Mouse (Mus musculus) midbrain, embryonic 11.5 days (tissue): Measurements from ENCODE around the gene Megf11. TPM values are rescaled to one million over a fixed set of nuclear protein-coding genes. Genes with fewer than 3 reads are reported as not detected.

Experiments
- ATAC-seq: fragments of 200-750 bp; cut with Nextera tagmentation; 2 replicates; pipeline ENCODE4 v1.8.0; 2017; ENCODE audit warnings: moderate TSS enrichment, moderate library complexity; ENCODE audit not compliant: low FRiP score
- DNase-seq: peaks from one replicate; pipeline ENCODE4 v3.0.0; 2015; ENCODE audit warnings: low spot score; ENCODE audit errors: missing footprints
- H3K27ac ChIP-seq: fragments of 300-500 bp; sonication (generic); 2 replicates; pipeline ENCODE4 v1.5.1; 2014; ENCODE audit warnings: low read depth, low read length
- H3K27me3 ChIP-seq: fragments of 300-500 bp; sonication (generic); 2 replicates; pipeline ENCODE4 v1.6.1; 2014; ENCODE audit warnings: mild to moderate bottlenecking, low read length, moderate library complexity, mixed read lengths; ENCODE audit not compliant: control insufficient read depth, insufficient read depth
- H3K36me3 ChIP-seq: fragments of 300-500 bp; sonication (generic); 2 replicates; pipeline ENCODE4 v1.6.1; 2014; ENCODE audit warnings: mild to moderate bottlenecking, low read length, moderate library complexity, mixed read lengths; ENCODE audit not compliant: control insufficient read depth, insufficient read depth
- H3K4me1 ChIP-seq: fragments of 300-500 bp; sonication (generic); 2 replicates; pipeline ENCODE4 v1.6.1; 2014; ENCODE audit warnings: low read length; ENCODE audit not compliant: control insufficient read depth, insufficient read depth
- H3K4me2 ChIP-seq: fragments of 300-500 bp; sonication (generic); 2 replicates; pipeline ENCODE4 v1.6.1; 2014; ENCODE audit warnings: mild to moderate bottlenecking, moderate library complexity
- H3K4me3 ChIP-seq: fragments of 300-500 bp; sonication (generic); 2 replicates; pipeline ENCODE4 v1.5.1; 2014; ENCODE audit warnings: low read depth, low read length
- H3K9ac ChIP-seq: fragments of 300-500 bp; sonication (generic); 2 replicates; pipeline ENCODE4 v1.6.1; 2014; ENCODE audit warnings: low read length
- H3K9me3 ChIP-seq: fragments of 300-500 bp; sonication (generic); 2 replicates; pipeline ENCODE4 v1.6.1; 2016; ENCODE audit warnings: low read length; ENCODE audit not compliant: control insufficient read depth
- WGBS: fragments of 180-500 bp; shearing (Covaris S2); extraction: QIAGEN DNeasy Blood & Tissue Kit; methylation state at CpG from one replicate; pipeline ENCODE4 v1.1.7; 2014; 5-methylcytosine and 5-hydroxymethylcytosine counted together
- polyA plus RNA-seq: library from polyadenylated mRNA; unstranded; fragments of >200 nt; fragmentation: Nextera tagmentation; extraction: Ambion mirVana; gene quantifications from 2 replicates; pipeline ENCODE4 v1.2.1, GENCODE M21; 2014

Gene Megf11
- polyA plus RNA-seq, 1 experiment from 2014 or later: 3.1 TPM

DNA sequence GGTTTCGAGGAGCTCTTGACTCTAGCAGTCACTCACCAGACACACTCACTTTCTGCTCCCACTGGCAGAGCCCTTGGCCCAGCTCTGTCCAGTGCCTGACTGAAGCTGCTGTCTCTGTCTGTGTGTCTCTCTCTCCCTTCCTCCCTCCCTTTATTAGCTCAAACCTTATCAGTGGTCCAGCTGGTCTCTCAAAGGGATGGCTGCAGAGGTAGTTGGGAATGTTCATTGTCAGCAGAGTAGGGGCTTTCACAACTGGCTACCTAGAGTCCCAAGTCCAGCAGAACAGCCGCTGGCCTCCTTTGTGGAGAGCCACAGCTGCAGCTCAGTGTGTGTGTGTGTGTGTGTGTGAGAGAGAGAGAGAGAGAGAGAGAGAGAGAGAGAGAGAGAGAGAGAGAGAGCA is 180.9 kb downstream of the Megf11 start:
- Histone ChIP-seq H3K4me2 (no peak overlapping the region), H3K9me3 (no peaks in the 10 kb centered on the region), H3K27me3 (no peaks in the 10 kb centered on the region), H3K4me1 (peaks cover 3% of the 10 kb centered on the region; the same call in 1 of the 2 replicates), H3K4me3 (no peak overlapping the region), H3K9ac (no peak overlapping the region), H3K27ac (no peak overlapping the region), H3K36me3 (no peaks in the 10 kb centered on the region)
- DNase-seq (no peak), ATAC-seq (no peak)
- WGBS: 71% methylated on average over 2 of the region's 2 CpGs

DNA sequence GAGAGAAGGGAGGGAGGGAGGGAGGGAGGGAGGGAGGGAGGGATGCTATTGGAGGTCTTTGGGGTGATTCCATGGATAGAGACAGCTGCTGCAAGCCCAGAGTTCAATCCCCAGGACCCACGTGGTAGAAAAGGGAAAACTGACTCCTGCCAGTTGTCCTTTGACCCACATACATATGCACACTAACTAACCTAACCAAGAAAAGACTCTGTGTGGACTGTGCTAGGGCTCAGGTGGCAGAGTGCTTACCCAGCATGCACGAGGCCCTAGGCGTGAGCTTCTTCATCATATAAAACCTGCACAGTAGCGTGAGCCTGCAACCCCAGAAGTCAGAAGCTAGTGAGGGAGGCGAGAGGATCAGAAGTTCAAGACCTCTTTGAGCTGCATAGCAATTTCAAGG is 182.1 kb downstream of the Megf11 start:
- H3K9me3 ChIP-seq: no peaks in the 10 kb centered on the region
- no peak overlapping the region for H3K4me2 ChIP-seq
- H3K36me3 ChIP-seq: no peaks in the 10 kb centered on the region
- H3K27ac ChIP-seq: no peak overlapping the region
- H3K4me1 ChIP-seq: peaks cover 5% of the 10 kb centered on the region; the same call in 1 of the 2 replicates
- no peaks in the 10 kb centered on the region for H3K27me3 ChIP-seq
- 77% methylated on average over 5 of the region's 5 CpGs for WGBS
- no peak for ATAC-seq
- DNase-seq: no peak
- H3K4me3 ChIP-seq: no peak overlapping the region
- no peak overlapping the region for H3K9ac ChIP-seq

DNA sequence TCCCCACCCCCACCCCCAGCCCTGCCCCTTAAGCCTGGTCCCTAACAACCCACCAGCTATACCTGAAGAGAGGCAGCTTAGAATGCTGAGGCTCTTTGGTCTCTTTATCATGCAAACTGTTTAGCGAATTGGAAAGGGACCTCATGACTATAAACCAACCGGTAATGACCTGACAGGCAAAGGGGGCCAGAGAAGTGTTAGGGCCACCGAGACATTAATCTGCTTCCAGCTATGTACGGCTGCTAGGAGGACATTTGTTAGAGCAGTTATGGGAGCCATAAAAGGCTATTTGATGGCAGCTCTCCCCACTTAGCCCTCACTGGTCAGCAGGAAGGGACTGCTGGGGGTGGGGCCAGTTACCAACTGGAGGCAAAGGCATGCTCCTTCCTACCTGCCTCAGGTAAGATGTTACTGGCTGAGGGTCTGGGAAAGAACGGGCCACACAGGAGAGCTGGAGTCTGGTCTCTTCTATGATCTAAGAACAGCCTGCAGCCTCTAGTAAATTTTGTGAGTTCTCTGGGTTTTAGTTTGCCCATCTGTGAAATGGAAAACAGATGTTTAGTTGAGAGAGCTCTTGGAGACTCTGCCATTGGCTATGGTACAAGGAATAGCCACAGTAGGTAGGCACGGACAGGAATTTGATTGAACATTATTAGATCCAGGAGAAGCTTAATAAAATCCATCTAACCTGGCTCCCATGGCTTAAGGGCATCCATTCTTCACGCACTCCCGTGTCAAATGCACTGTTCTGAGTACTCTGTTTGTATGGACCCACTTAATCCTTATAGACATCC is 183.2 kb downstream of the Megf11 start:
- Histone ChIP-seq H3K27me3 (no peaks in the 10 kb centered on the region), H3K4me2 (no peak overlapping the region), H3K9ac (no peak overlapping the region), H3K36me3 (no peaks in the 10 kb centered on the region), H3K4me1 (peaks cover 5% of the 10 kb centered on the region; the same call in 1 of the 2 replicates), H3K4me3 (no peak overlapping the region), H3K9me3 (no peaks in the 10 kb centered on the region), H3K27ac (no peak overlapping the region)
- ATAC-seq: no peak
- DNase-seq: no peak
- 58% methylated on average over 8 of the region's 8 CpGs for WGBS

DNA sequence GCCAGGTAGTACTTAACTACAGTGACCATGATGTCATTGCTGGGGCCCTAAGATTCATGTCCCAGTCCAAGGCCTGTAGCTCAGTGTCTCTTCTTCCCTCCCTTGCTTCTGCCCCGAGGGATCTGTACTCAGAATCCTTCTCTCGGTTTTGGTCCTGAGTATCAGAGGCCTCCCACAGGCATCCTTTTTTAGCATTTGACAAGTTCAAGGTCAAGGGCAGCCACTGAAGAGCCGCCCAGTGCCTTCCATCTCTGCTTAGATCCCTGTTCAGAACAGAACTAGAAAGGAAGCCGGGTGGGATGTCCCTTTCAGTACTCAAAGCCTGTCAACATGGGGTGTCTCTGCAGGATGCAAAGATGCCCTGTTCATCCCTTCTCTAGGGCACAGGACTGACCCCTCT is 185.0 kb downstream of the Megf11 start:
- no peaks in the 10 kb centered on the region for H3K27me3 ChIP-seq
- no peak for DNase-seq
- no peaks in the 10 kb centered on the region for H3K36me3 ChIP-seq
- H3K4me3 ChIP-seq: no peak overlapping the region
- no peak overlapping the region for H3K9ac ChIP-seq
- H3K4me2 ChIP-seq: no peak overlapping the region
- H3K9me3 ChIP-seq: no peaks in the 10 kb centered on the region
- WGBS: 47% methylated on average over 4 of the region's 4 CpGs
- ATAC-seq: no peak
- H3K27ac ChIP-seq: no peak overlapping the region
- H3K4me1 ChIP-seq: 0 out of 2 replicates have a peak, but pooled peaks cover 2% of the 10 kb centered on the region

DNA sequence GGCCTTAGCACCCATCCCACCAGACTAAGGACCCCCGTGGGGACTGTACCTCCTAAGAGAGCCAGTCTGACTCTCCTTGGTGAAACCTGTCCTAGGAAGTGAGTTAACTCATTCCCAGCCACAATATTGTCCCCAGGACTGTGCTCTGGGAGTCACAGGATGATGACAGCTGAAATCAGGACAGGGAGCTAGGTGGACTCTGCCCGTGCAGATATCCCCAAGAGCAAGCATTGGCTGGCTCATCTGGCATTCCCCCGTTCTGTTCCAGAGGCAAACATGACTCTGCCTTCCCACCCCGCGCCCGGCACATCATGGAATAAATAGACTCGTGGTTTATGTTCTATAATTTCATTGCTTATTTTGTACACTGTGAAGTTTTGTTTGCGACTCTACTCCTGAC is 185.7 kb downstream of the Megf11 start:
- WGBS: 88% methylated on average over 8 of the region's 8 CpGs

DNA sequence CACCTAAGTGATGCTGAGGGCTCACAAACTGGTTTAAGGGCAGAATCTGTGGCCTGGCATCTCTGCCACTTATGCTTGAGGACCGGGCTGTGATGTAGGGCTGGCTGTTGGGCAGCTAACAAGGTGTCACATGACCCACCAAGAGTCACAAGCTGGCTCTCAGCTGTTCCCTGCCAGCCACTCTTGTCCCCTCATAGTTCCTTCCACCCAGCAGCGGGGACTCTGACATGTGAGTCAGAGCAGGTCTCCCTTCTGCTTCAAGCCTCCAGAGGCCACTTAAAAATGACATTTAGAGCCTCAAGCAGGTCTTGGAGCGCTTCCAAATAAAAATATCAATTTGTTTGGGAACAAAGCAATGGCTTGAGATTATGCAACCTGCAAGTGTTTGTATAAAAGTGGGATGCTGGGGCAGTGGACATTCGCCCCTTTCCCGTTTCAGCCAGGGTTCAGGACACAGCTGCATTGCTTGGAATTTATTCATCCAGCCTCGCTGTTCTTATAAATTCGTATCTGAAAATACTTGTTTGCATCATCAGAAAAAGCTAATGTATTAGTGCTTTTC is 187.3 kb downstream of the Megf11 start:
- Histone ChIP-seq H3K36me3 (no peaks in the 10 kb centered on the region), H3K27me3 (no peaks in the 10 kb centered on the region), H3K9me3 (no peaks in the 10 kb centered on the region), H3K4me1 (peaks cover 5% of the 10 kb centered on the region; the same call in 1 of the 2 replicates), H3K9ac (no peak overlapping the region), H3K4me3 (no peak overlapping the region), H3K27ac (no peak overlapping the region), H3K4me2 (no peak overlapping the region)
- 88% methylated on average over 7 of the region's 7 CpGs for WGBS
- DNase-seq (no peak), ATAC-seq (no peak)

More for the DNA sequence above, 185.7 kb downstream of the Megf11 start:
- Histone ChIP-seq H3K36me3 (no peaks in the 10 kb centered on the region), H3K4me1 (0 out of 2 replicates have a peak, but pooled peaks cover 2% of the 10 kb centered on the region), H3K27me3 (no peaks in the 10 kb centered on the region), H3K27ac (no peak overlapping the region), H3K4me2 (no peak overlapping the region), H3K9ac (no peak overlapping the region), H3K4me3 (no peak overlapping the region), H3K9me3 (no peaks in the 10 kb centered on the region)
- DNase-seq: no peak
- ATAC-seq: no peak

DNA sequence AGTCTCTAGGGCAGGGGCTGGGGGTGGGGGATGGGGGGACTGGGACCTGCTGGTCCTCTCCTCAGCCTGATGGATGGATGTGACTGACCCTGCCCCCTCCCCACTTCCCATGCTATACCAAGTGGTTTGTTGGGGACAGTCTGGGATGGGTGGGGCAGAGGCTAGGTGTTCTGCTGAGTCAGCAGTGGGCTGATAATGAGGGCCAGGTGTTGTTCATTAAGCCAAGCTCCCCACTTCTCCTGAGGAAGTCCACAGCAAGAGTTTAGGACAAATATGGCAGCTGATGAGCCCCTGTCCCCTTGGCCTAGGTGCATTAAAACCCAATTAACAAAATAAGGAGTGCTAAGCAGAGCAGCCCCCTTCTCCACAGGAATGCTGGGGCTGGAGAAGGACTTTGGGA is 190.2 kb downstream of the Megf11 start:
- Histone ChIP-seq H3K9me3 (no peaks in the 10 kb centered on the region), H3K4me2 (no peak overlapping the region), H3K27me3 (no peaks in the 10 kb centered on the region), H3K4me3 (no peak overlapping the region), H3K27ac (no peak overlapping the region), H3K36me3 (no peaks in the 10 kb centered on the region), H3K4me1 (peaks cover 5% of the 10 kb centered on the region; the same call in 1 of the 2 replicates), H3K9ac (no peak overlapping the region)
- DNase-seq: no peak
- no peak for ATAC-seq

DNA sequence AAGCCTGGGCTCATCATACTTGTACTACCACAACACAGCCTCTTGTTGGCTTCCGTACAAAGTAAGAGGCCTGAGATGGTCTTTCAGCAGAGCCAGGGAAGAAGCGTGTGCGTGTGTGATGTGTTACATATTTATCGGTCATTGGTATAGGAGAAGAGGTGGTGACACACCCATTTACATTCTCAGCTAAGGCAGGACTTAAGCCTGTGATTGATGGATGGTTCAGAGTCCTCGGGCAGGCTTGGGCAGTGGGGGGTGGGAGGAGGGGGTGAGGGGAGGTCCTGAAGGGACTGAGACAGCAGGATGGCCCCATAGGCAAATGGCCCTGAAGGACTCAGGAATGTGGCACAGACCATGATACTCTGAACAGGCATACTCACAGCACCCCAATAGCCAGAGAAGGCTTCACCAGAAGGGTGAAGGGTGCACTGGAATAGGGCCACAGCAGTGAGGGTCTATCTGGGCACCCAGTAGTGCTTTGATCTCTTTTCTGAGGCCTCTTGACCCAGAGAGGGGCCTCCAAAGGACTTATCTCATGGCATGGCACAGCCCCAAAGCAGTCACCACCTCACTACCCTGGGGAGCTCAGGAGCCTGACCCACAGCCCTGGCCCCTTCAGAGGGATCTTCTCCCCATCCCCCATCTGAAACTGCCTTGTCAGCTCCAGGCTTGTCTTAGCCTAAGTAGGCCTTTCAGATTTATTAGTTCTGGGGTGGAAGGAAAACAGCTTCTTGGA is 190.9 kb downstream of the Megf11 start:
- 71% methylated on average over 5 of the region's 5 CpGs for WGBS
- no peak overlapping the region for H3K4me2 ChIP-seq
- no peaks in the 10 kb centered on the region for H3K36me3 ChIP-seq
- DNase-seq (no peak), ATAC-seq (no peak)
- no peak overlapping the region for H3K27ac ChIP-seq
- H3K9ac ChIP-seq: no peak overlapping the region
- H3K9me3 ChIP-seq: no peaks in the 10 kb centered on the region
- no peak overlapping the region for H3K4me3 ChIP-seq
- H3K4me1 ChIP-seq: peaks cover 5% of the 10 kb centered on the region; the same call in 1 of the 2 replicates
- H3K27me3 ChIP-seq: no peaks in the 10 kb centered on the region

DNA sequence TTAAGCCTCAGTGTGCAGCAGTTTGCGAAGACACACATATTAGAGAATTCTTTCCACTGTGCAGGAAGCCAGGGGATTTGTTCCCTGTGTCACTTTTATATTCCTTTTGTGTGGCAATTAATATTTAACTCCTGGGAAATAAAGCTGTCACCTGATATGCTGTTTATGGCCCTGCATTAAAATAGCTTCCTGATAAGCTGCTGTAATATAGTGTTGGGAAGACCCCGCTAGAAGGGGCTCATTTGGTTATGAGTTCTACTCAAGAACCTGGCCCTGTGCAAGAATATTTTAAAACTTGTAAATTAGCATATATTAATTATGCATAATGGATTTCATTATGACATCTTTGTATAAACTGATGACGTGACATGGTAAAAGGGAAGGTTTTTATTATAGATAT is 191.7 kb downstream of the Megf11 start:
- DNase-seq (no peak), ATAC-seq (no peak)
- H3K27ac ChIP-seq: no peak overlapping the region
- H3K9me3 ChIP-seq: no peaks in the 10 kb centered on the region
- 87% methylated on average over 3 of the region's 3 CpGs for WGBS
- H3K4me1 ChIP-seq: peaks cover 3% of the 10 kb centered on the region; the same call in 1 of the 2 replicates
- no peak overlapping the region for H3K4me3 ChIP-seq
- no peaks in the 10 kb centered on the region for H3K36me3 ChIP-seq
- H3K9ac ChIP-seq: no peak overlapping the region
- H3K27me3 ChIP-seq: no peaks in the 10 kb centered on the region
- H3K4me2 ChIP-seq: no peak overlapping the region
